Mouse (Mus musculus): Measurements from ENCODE around the gene Prss22. TPM values are rescaled to one million over a fixed set of nuclear protein-coding genes. Genes with fewer than 3 reads are reported as not detected.

Gene Prss22
- polyA plus RNA-seq, 1 experiment from 2014 or later = 0.51 TPM

- no peaks in the 10 kb centered on the region for H3K4me1 ChIP-seq (replicated peaks; ENCODE audit: control insufficient read depth, insufficient read depth, low read length)
- 0 out of 2 replicates have a peak overlapping the region, but pooled peaks have one; percentile 36 for H3K4me2 ChIP-seq (replicated peaks; ENCODE audit: low read depth, low read length)
- H3K27ac ChIP-seq (ENCODE audit: low read depth, low read length) = no peak overlapping the region
- ATAC-seq (ENCODE audit: low FRiP score) = peak; percentile 74
- DNase-seq (ENCODE audit: low spot score) = no peak
- no peaks in the 10 kb centered on the region for H3K36me3 ChIP-seq (ENCODE audit: control insufficient read depth, insufficient read depth, low read length)
- no peaks in the 10 kb centered on the region for H3K9me3 ChIP-seq (ENCODE audit: control insufficient read depth, low read length)
- H3K9ac ChIP-seq (ENCODE audit: low read depth, low read length) = no peak overlapping the region
- H3K27me3 ChIP-seq (ENCODE audit: control insufficient read depth, insufficient read depth, low read length) = no peaks in the 10 kb centered on the region; the same call in 1 of the 2 replicates
- H3K4me3 ChIP-seq (ENCODE audit: low read depth, low read length) = no peak overlapping the region
- 76% methylated on average over 9 of the region's 9 CpGs for WGBS
These were observed 4.9 kb downstream of the Prss22 start for GRCm38 (mm10) chr17:23992789-23993553.

GRCm38 (mm10) chr17:23989802-23990201, 8.1 kb downstream of the Prss22 start:
- H3K36me3 ChIP-seq (ENCODE audit: control insufficient read depth, insufficient read depth, low read length) = no peaks in the 10 kb centered on the region
- H3K4me3 ChIP-seq (ENCODE audit: low read depth, low read length) = no peak overlapping the region
- H3K27me3 ChIP-seq (ENCODE audit: control insufficient read depth, insufficient read depth, low read length) = no peaks in the 10 kb centered on the region; the same call in 1 of the 2 replicates
- no peak overlapping the region for H3K4me2 ChIP-seq (replicated peaks; ENCODE audit: low read depth, low read length)
- no peaks in the 10 kb centered on the region for H3K9me3 ChIP-seq (ENCODE audit: control insufficient read depth, low read length)
- no peak for ATAC-seq (ENCODE audit: low FRiP score)
- DNase-seq (ENCODE audit: low spot score) = no peak
- H3K27ac ChIP-seq (ENCODE audit: low read depth, low read length) = no peak overlapping the region
- H3K4me1 ChIP-seq (replicated peaks; ENCODE audit: control insufficient read depth, insufficient read depth, low read length) = no peaks in the 10 kb centered on the region
- WGBS = 60% methylated on average over 2 of the region's 2 CpGs
- H3K9ac ChIP-seq (ENCODE audit: low read depth, low read length) = no peak overlapping the region

GRCm38 (mm10) chr17:23984989-23985388, 12.9 kb downstream of the Prss22 start:
- no peak overlapping the region for H3K4me3 ChIP-seq (ENCODE audit: low read depth, low read length)
- no peak for DNase-seq (ENCODE audit: low spot score)
- H3K9me3 ChIP-seq (ENCODE audit: control insufficient read depth, low read length) = no peaks in the 10 kb centered on the region
- H3K27me3 ChIP-seq (ENCODE audit: control insufficient read depth, insufficient read depth, low read length) = no peaks in the 10 kb centered on the region
- ATAC-seq (ENCODE audit: low FRiP score) = no peak
- 85% methylated on average over 1 of the region's 1 CpGs for WGBS
- H3K4me2 ChIP-seq (replicated peaks; ENCODE audit: low read depth, low read length) = no peak overlapping the region
- H3K4me1 ChIP-seq (replicated peaks; ENCODE audit: control insufficient read depth, insufficient read depth, low read length) = no peaks in the 10 kb centered on the region
- no peaks in the 10 kb centered on the region for H3K36me3 ChIP-seq (ENCODE audit: control insufficient read depth, insufficient read depth, low read length)
- no peak overlapping the region for H3K9ac ChIP-seq (ENCODE audit: low read depth, low read length)
- no peak overlapping the region for H3K27ac ChIP-seq (ENCODE audit: low read depth, low read length)

GRCm38 (mm10) chr17:23982912-23983311, 15.0 kb downstream of the Prss22 start:
- Histone ChIP-seq H3K36me3 (ENCODE audit: control insufficient read depth, insufficient read depth, low read length) (no peaks in the 10 kb centered on the region), H3K9me3 (ENCODE audit: control insufficient read depth, low read length) (no peaks in the 10 kb centered on the region), H3K27me3 (ENCODE audit: control insufficient read depth, insufficient read depth, low read length) (no peaks in the 10 kb centered on the region), H3K27ac (ENCODE audit: low read depth, low read length) (no peak overlapping the region), H3K4me3 (ENCODE audit: low read depth, low read length) (no peak overlapping the region), H3K4me2 (replicated peaks; ENCODE audit: low read depth, low read length) (no peak overlapping the region), H3K4me1 (replicated peaks; ENCODE audit: control insufficient read depth, insufficient read depth, low read length) (no peaks in the 10 kb centered on the region), H3K9ac (ENCODE audit: low read depth, low read length) (no peak overlapping the region)
- DNase-seq (ENCODE audit: low spot score) (no peak), ATAC-seq (ENCODE audit: low FRiP score) (no peak)
- 61% methylated on average over 4 of the region's 4 CpGs for WGBS

GRCm38 (mm10) chr17:23980297-23980909, 17.5 kb downstream of the Prss22 start, which contains the start of gene Prss30:
Gene Prss30, minus strand, starts transcription at chr17:23980566.
- Histone ChIP-seq H3K36me3 (ENCODE audit: control insufficient read depth, insufficient read depth, low read length) (no peaks in the 10 kb centered on the region), H3K9me3 (ENCODE audit: control insufficient read depth, low read length) (no peaks in the 10 kb centered on the region), H3K4me1 (replicated peaks; ENCODE audit: control insufficient read depth, insufficient read depth, low read length) (no peaks in the 10 kb centered on the region), H3K27ac (ENCODE audit: low read depth, low read length) (no peak within 1 kb of the TSS), H3K27me3 (ENCODE audit: control insufficient read depth, insufficient read depth, low read length) (no peaks in the 10 kb centered on the region), H3K4me2 (replicated peaks; ENCODE audit: low read depth, low read length) (no peak within 1 kb of the TSS), H3K4me3 (ENCODE audit: low read depth, low read length) (no peak within 1 kb of the TSS), H3K9ac (ENCODE audit: low read depth, low read length) (no peak within 1 kb of the TSS)
- ATAC-seq (ENCODE audit: low FRiP score) (no peak), DNase-seq (ENCODE audit: low spot score) (no peak)
- 79% methylated on average over 10 of the region's 10 CpGs for WGBS

- Histone ChIP-seq H3K9ac (ENCODE audit: low read depth, low read length) (no peak overlapping the region), H3K9me3 (ENCODE audit: control insufficient read depth, low read length) (no peaks in the 10 kb centered on the region), H3K27me3 (ENCODE audit: control insufficient read depth, insufficient read depth, low read length) (no peaks in the 10 kb centered on the region), H3K4me3 (ENCODE audit: low read depth, low read length) (no peak overlapping the region), H3K27ac (ENCODE audit: low read depth, low read length) (no peak overlapping the region), H3K4me1 (replicated peaks; ENCODE audit: control insufficient read depth, insufficient read depth, low read length) (no peaks in the 10 kb centered on the region), H3K36me3 (ENCODE audit: control insufficient read depth, insufficient read depth, low read length) (no peaks in the 10 kb centered on the region), H3K4me2 (replicated peaks; ENCODE audit: low read depth, low read length) (no peak overlapping the region)
- ATAC-seq (ENCODE audit: low FRiP score) (no peak), DNase-seq (ENCODE audit: low spot score) (no peak)
- 84% methylated on average over 3 of the region's 3 CpGs for WGBS
These were observed 18.4 kb downstream of the Prss22 start for GRCm38 (mm10) chr17:23979471-23979870.

GRCm38 (mm10) chr17:23976665-23977064, 21.2 kb downstream of the Prss22 start:
- Histone ChIP-seq H3K4me1 (replicated peaks; ENCODE audit: control insufficient read depth, insufficient read depth, low read length) (no peaks in the 10 kb centered on the region), H3K9me3 (ENCODE audit: control insufficient read depth, low read length) (no peaks in the 10 kb centered on the region), H3K9ac (ENCODE audit: low read depth, low read length) (no peak overlapping the region), H3K4me3 (ENCODE audit: low read depth, low read length) (no peak overlapping the region), H3K27me3 (ENCODE audit: control insufficient read depth, insufficient read depth, low read length) (no peaks in the 10 kb centered on the region), H3K27ac (ENCODE audit: low read depth, low read length) (no peak overlapping the region), H3K4me2 (replicated peaks; ENCODE audit: low read depth, low read length) (no peak overlapping the region), H3K36me3 (ENCODE audit: control insufficient read depth, insufficient read depth, low read length) (no peaks in the 10 kb centered on the region)
- ATAC-seq (ENCODE audit: low FRiP score) = no peak
- no peak for DNase-seq (ENCODE audit: low spot score)
- WGBS = 86% methylated on average over 4 of the region's 4 CpGs

- Histone ChIP-seq H3K9me3 (ENCODE audit: control insufficient read depth, low read length) (no peaks in the 10 kb centered on the region), H3K4me1 (replicated peaks; ENCODE audit: control insufficient read depth, insufficient read depth, low read length) (no peaks in the 10 kb centered on the region), H3K27me3 (ENCODE audit: control insufficient read depth, insufficient read depth, low read length) (no peaks in the 10 kb centered on the region), H3K4me2 (replicated peaks; ENCODE audit: low read depth, low read length) (no peak overlapping the region), H3K9ac (ENCODE audit: low read depth, low read length) (no peak overlapping the region), H3K36me3 (ENCODE audit: control insufficient read depth, insufficient read depth, low read length) (no peaks in the 10 kb centered on the region), H3K4me3 (ENCODE audit: low read depth, low read length) (no peak overlapping the region), H3K27ac (ENCODE audit: low read depth, low read length) (no peak overlapping the region)
- WGBS = 83% methylated on average over 9 of the region's 9 CpGs
- DNase-seq (ENCODE audit: low spot score) (no peak), ATAC-seq (ENCODE audit: low FRiP score) (no peak)
These were observed 26.6 kb downstream of the Prss22 start for GRCm38 (mm10) chr17:23971315-23971714.

- H3K9ac ChIP-seq (ENCODE audit: low read depth, low read length) = no peak overlapping the region
- H3K4me3 ChIP-seq (ENCODE audit: low read depth, low read length) = no peak overlapping the region
- no peaks in the 10 kb centered on the region for H3K4me1 ChIP-seq (replicated peaks; ENCODE audit: control insufficient read depth, insufficient read depth, low read length)
- DNase-seq (ENCODE audit: low spot score) = peak; percentile 79
- ATAC-seq (ENCODE audit: low FRiP score) = no peak
- WGBS = 0% methylated on average over 1 of the region's 1 CpGs
- H3K27me3 ChIP-seq (ENCODE audit: control insufficient read depth, insufficient read depth, low read length) = no peaks in the 10 kb centered on the region
- no peak overlapping the region for H3K27ac ChIP-seq (ENCODE audit: low read depth, low read length)
- no peaks in the 10 kb centered on the region for H3K36me3 ChIP-seq (ENCODE audit: control insufficient read depth, insufficient read depth, low read length)
- no peak overlapping the region for H3K4me2 ChIP-seq (replicated peaks; ENCODE audit: low read depth, low read length)
- no peaks in the 10 kb centered on the region for H3K9me3 ChIP-seq (ENCODE audit: control insufficient read depth, low read length)
These were observed 28.7 kb downstream of the Prss22 start for GRCm38 (mm10) chr17:23969231-23969630.
